Mouse (Mus musculus): Measurements from ENCODE around the gene Ctsz. TPM values are rescaled to one million over a fixed set of nuclear protein-coding genes. Genes with fewer than 3 reads are reported as not detected.
A peak's percentile ranks its signal among the peaks of the same experiment; 100 is the strongest.

Gene Ctsz
- polyA plus RNA-seq, 1 experiment: 284 TPM

DNA sequence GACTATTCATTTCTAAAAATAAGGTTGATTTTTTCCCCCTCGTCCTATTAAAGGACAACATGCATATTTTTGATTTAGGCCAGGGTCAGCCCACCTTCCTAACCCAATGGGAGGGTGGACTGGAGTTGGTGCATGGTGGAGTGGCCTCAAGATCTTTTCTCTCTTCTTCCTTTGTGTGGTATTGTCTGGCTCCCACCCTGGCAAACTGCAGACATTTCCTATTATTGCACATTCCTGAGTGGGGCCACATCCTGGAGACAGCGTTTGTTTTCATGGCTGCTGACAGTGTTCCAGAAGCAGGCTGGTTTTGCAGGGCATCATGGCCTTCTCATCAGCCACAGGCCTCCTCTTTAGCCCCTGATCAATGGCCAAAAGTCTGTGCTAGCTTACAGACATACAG lies 4.2 kb upstream of the Ctsz start:
- Histone ChIP-seq H3K27ac (ENCODE audit: control insufficient read depth, insufficient read depth, low read length) (no peak overlapping the region), H3K27me3 (ENCODE audit: control insufficient read depth, insufficient read depth, low read length) (no peaks in the 10 kb centered on the region), H3K36me3 (ENCODE audit: control insufficient read depth, insufficient read depth, low read length) (no peaks in the 10 kb centered on the region), H3K4me3 (ENCODE audit: control insufficient read depth, insufficient read depth, low read length) (no peak overlapping the region), H3K4me1 (replicated peaks; ENCODE audit: control insufficient read depth, insufficient read depth, low read length) (peaks cover 17% of the 10 kb centered on the region)
- 82% methylated on average over 2 of the region's 2 CpGs for WGBS
- TF ChIP-seq CTCF (IDR thresholded peaks at IDR 0.05; ENCODE audit: borderline replicate concordance, control insufficient read depth, extremely low read depth, insufficient read depth, low read length, poor library complexity) (no peak), POLR2A (IDR thresholded peaks at IDR 0.05; ENCODE audit: control insufficient read depth, extremely low read depth, insufficient read depth, low read length, poor library complexity) (no peak)
- no peak for DNase-seq

GRCm38 (mm10) chr2:174442460-174442859 lies 3.6 kb upstream of the Ctsz start:
- no peak overlapping the region for H3K4me3 ChIP-seq (ENCODE audit: control insufficient read depth, insufficient read depth, low read length)
- no peak for DNase-seq
- 79% methylated on average over 9 of the region's 9 CpGs for WGBS
- TF ChIP-seq POLR2A (IDR thresholded peaks at IDR 0.05; ENCODE audit: control insufficient read depth, extremely low read depth, insufficient read depth, low read length, poor library complexity) (no peak), CTCF (IDR thresholded peaks at IDR 0.05; ENCODE audit: borderline replicate concordance, control insufficient read depth, extremely low read depth, insufficient read depth, low read length, poor library complexity) (no peak)
- no peaks in the 10 kb centered on the region for H3K27me3 ChIP-seq (ENCODE audit: control insufficient read depth, insufficient read depth, low read length)
- peaks cover 23% of the 10 kb centered on the region for H3K4me1 ChIP-seq (replicated peaks; ENCODE audit: control insufficient read depth, insufficient read depth, low read length)
- no peaks in the 10 kb centered on the region for H3K36me3 ChIP-seq (ENCODE audit: control insufficient read depth, insufficient read depth, low read length)
- H3K27ac ChIP-seq (ENCODE audit: control insufficient read depth, insufficient read depth, low read length): no peak overlapping the region

- 85% methylated on average over 4 of the region's 4 CpGs for WGBS
- Histone ChIP-seq H3K27ac (ENCODE audit: control insufficient read depth, insufficient read depth, low read length) (no peak overlapping the region), H3K36me3 (ENCODE audit: control insufficient read depth, insufficient read depth, low read length) (no peaks in the 10 kb centered on the region), H3K4me3 (ENCODE audit: control insufficient read depth, insufficient read depth, low read length) (no peak overlapping the region), H3K4me1 (replicated peaks; ENCODE audit: control insufficient read depth, insufficient read depth, low read length) (peaks cover 28% of the 10 kb centered on the region), H3K27me3 (ENCODE audit: control insufficient read depth, insufficient read depth, low read length) (no peaks in the 10 kb centered on the region)
- TF ChIP-seq POLR2A (IDR thresholded peaks at IDR 0.05; ENCODE audit: control insufficient read depth, extremely low read depth, insufficient read depth, low read length, poor library complexity) (no peak), CTCF (IDR thresholded peaks at IDR 0.05; ENCODE audit: borderline replicate concordance, control insufficient read depth, extremely low read depth, insufficient read depth, low read length, poor library complexity) (no peak)
- DNase-seq: no peak
These were observed 3.1 kb upstream of the Ctsz start for GRCm38 (mm10) chr2:174441898-174442297.

- TF ChIP-seq POLR2A (IDR thresholded peaks at IDR 0.05; ENCODE audit: control insufficient read depth, extremely low read depth, insufficient read depth, low read length, poor library complexity): no peak
- no peak for TF ChIP-seq CTCF (IDR thresholded peaks at IDR 0.05; ENCODE audit: borderline replicate concordance, control insufficient read depth, extremely low read depth, insufficient read depth, low read length, poor library complexity)
- Histone ChIP-seq H3K27me3 (ENCODE audit: control insufficient read depth, insufficient read depth, low read length) (no peaks in the 10 kb centered on the region), H3K4me3 (ENCODE audit: control insufficient read depth, insufficient read depth, low read length) (no peak overlapping the region), H3K4me1 (replicated peaks; ENCODE audit: control insufficient read depth, insufficient read depth, low read length) (peaks cover 35% of the 10 kb centered on the region), H3K27ac (ENCODE audit: control insufficient read depth, insufficient read depth, low read length) (no peak overlapping the region), H3K36me3 (ENCODE audit: control insufficient read depth, insufficient read depth, low read length) (no peaks in the 10 kb centered on the region)
- WGBS: 97% methylated on average over 9 of the region's 9 CpGs
- DNase-seq: no peak
These were observed 1.1 kb upstream of the Ctsz start for GRCm38 (mm10) chr2:174439961-174440360.

DNA sequence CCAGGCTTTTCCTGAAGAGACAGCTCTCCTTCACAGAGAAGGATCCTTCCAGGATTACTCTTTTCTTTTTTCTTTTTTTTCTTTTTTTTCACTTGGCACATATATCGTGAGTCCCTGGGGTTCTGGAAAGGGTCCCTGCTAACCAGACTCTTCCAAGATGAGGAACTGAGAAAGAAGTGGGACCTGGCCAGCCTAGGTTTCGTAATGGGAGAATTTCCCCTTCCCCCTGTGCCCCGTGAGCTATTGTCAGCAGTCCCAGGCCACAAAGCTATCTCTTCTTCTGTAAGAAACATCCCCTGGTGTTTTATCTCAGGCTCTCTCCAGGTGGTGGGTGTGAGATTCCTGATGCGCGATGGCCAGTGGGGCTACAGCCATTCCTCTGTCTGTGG lies 605 bp upstream of the Ctsz start:
- WGBS: 64% methylated on average over 5 of the region's 5 CpGs
- H3K4me1 ChIP-seq (replicated peaks; ENCODE audit: control insufficient read depth, insufficient read depth, low read length): peaks cover 35% of the 10 kb centered on the region
- H3K27me3 ChIP-seq (ENCODE audit: control insufficient read depth, insufficient read depth, low read length): no peaks in the 10 kb centered on the region
- no peak overlapping the region for H3K4me3 ChIP-seq (ENCODE audit: control insufficient read depth, insufficient read depth, low read length)
- no peak for DNase-seq
- no peaks in the 10 kb centered on the region for H3K36me3 ChIP-seq (ENCODE audit: control insufficient read depth, insufficient read depth, low read length)
- TF ChIP-seq POLR2A (IDR thresholded peaks at IDR 0.05; ENCODE audit: control insufficient read depth, extremely low read depth, insufficient read depth, low read length, poor library complexity) (no peak), CTCF (IDR thresholded peaks at IDR 0.05; ENCODE audit: borderline replicate concordance, control insufficient read depth, extremely low read depth, insufficient read depth, low read length, poor library complexity) (no peak)
- H3K27ac ChIP-seq (ENCODE audit: control insufficient read depth, insufficient read depth, low read length): no peak overlapping the region

DNA sequence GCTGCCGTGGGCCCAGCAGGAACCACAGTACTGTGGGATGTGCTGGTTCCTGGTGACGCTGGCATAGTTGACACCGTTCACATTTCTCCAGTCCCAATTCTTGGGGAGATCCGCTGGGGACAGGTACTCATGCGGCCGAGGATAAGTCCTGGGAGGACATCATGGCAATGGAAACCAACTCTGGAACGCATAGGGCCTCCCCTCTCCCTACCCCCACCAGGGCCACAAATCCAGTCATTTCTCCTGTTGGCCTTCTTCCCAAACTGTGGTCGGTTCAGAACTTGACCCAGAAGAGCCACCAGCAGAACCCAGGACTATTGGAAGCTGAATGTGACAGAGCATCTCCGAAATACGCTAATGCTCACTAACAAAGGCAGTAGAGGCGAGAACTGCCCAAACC lies 658 bp downstream of the Ctsz start:
- Histone ChIP-seq H3K36me3 (ENCODE audit: control insufficient read depth, insufficient read depth, low read length) (no peaks in the 10 kb centered on the region), H3K27me3 (ENCODE audit: control insufficient read depth, insufficient read depth, low read length) (no peaks in the 10 kb centered on the region), H3K4me3 (ENCODE audit: control insufficient read depth, insufficient read depth, low read length) (peak overlapping the region; percentile 75), H3K27ac (ENCODE audit: control insufficient read depth, insufficient read depth, low read length) (peak overlapping the region; percentile 49; the same call in 1 of the 2 replicates), H3K4me1 (replicated peaks; ENCODE audit: control insufficient read depth, insufficient read depth, low read length) (peaks cover 35% of the 10 kb centered on the region)
- DNase-seq: no peak
- no peak for TF ChIP-seq CTCF (IDR thresholded peaks at IDR 0.05; ENCODE audit: borderline replicate concordance, control insufficient read depth, extremely low read depth, insufficient read depth, low read length, poor library complexity)
- no peak for TF ChIP-seq POLR2A (IDR thresholded peaks at IDR 0.05; ENCODE audit: control insufficient read depth, extremely low read depth, insufficient read depth, low read length, poor library complexity)
- WGBS: 79% methylated on average over 11 of the region's 11 CpGs

- H3K36me3 ChIP-seq (ENCODE audit: control insufficient read depth, insufficient read depth, low read length): no peaks in the 10 kb centered on the region
- peaks cover 35% of the 10 kb centered on the region for H3K4me1 ChIP-seq (replicated peaks; ENCODE audit: control insufficient read depth, insufficient read depth, low read length)
- no peaks in the 10 kb centered on the region for H3K27me3 ChIP-seq (ENCODE audit: control insufficient read depth, insufficient read depth, low read length)
- WGBS: 34% methylated on average over 4 of the region's 4 CpGs
- no peak for DNase-seq
- peak overlapping the region; percentile 49; the same call in 1 of the 2 replicates for H3K27ac ChIP-seq (ENCODE audit: control insufficient read depth, insufficient read depth, low read length)
- TF ChIP-seq CTCF (IDR thresholded peaks at IDR 0.05; ENCODE audit: borderline replicate concordance, control insufficient read depth, extremely low read depth, insufficient read depth, low read length, poor library complexity) (no peak), POLR2A (IDR thresholded peaks at IDR 0.05; ENCODE audit: control insufficient read depth, extremely low read depth, insufficient read depth, low read length, poor library complexity) (no peak)
- H3K4me3 ChIP-seq (ENCODE audit: control insufficient read depth, insufficient read depth, low read length): peak overlapping the region; percentile 75
These were observed 1.2 kb downstream of the Ctsz start for GRCm38 (mm10) chr2:174437697-174437982.
